Mouse (Mus musculus): ENCODE results near the gene Gdf15. TPM values are rescaled to one million over a fixed set of nuclear protein-coding genes. Genes with fewer than 3 reads are reported as not detected.
A peak's percentile ranks its signal among the peaks of the same experiment; 100 is the strongest.

Gdf15 gene
- polyA plus RNA-seq, 1 experiment = 0.19 TPM

DNA sequence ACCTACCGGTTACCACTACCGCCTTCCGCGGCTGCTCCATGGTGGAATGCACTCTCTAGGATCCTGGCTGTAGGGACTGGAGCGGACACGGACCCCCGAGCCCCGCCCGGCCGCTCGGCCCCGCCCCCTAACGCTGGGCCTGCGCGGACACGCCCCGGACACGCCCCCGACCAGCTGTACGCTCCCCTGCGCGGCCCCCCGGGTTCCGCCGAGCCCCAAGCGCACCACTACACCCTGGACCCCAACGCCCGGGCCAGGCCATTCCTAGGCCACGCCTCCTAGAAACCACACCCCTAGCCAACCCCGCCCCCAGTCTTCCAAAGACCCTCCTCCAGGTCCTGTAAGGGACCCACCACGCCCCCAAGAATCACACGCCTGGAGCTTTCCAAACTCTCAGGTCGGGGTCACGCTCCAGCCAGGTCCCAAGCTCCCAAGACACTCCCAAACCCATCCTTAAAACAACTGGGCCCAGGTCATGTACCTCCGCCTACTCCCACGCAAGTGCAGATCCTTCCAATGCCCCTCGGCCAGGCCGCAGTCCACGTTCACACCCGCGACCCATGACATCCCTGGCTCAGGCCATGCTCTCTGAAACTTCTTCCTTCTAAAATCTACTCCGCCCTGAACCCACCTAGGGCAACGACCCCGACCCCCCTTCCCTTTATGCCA is 27.5 kb upstream of the Gdf15 start:
- Histone ChIP-seq H3K27ac (ENCODE audit: insufficient read depth, low read length) (no peak overlapping the region), H3K4me1 (ENCODE audit: control insufficient read depth, insufficient read depth, low read length) (peaks cover 2% of the 10 kb centered on the region; the same call in 1 of the 2 replicates), H3K4me3 (ENCODE audit: insufficient read depth, low read length) (peak overlapping the region; percentile 63)
- TF ChIP-seq CTCF (IDR thresholded peaks at IDR 0.05; ENCODE audit: extremely low read depth, insufficient read depth, low read length) (no peak), POLR2A (IDR thresholded peaks at IDR 0.05; ENCODE audit: extremely low read depth, insufficient read depth, low read length) (peak; percentile 58; the same call in 1 of the 2 replicates)

- TF ChIP-seq POLR2A (IDR thresholded peaks at IDR 0.05; ENCODE audit: extremely low read depth, insufficient read depth, low read length) (no peak), CTCF (IDR thresholded peaks at IDR 0.05; ENCODE audit: extremely low read depth, insufficient read depth, low read length) (no peak)
- H3K27ac ChIP-seq (ENCODE audit: insufficient read depth, low read length) = no peak overlapping the region
- H3K4me1 ChIP-seq (ENCODE audit: control insufficient read depth, insufficient read depth, low read length) = peaks cover 2% of the 10 kb centered on the region; the same call in 1 of the 2 replicates
- H3K4me3 ChIP-seq (ENCODE audit: insufficient read depth, low read length) = peak overlapping the region; percentile 63
These were observed 26.8 kb upstream of the Gdf15 start for GRCm38 (mm10) chr8:70658897-70659603.

DNA sequence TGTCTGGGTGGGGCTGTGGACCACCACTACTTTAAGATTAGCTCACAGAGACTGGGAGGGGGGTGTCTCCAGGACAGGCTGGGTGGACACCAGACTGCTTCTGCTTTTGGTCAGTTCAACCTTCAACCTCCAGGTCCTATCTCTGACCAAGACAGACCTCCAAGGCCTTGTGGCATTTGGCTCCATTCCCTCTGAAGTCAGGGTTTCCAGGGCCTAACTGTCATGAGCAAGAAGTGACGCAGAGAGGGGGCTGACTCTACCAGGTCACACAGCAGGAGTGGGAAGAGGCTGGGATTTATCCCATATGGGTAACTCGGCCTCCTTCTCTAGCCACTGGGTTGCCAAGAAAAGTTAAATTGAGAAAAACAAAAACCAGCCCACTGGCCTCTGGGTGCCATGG is 25.5 kb upstream of the Gdf15 start:
- Histone ChIP-seq H3K27ac (ENCODE audit: insufficient read depth, low read length) (no peak overlapping the region), H3K4me3 (ENCODE audit: insufficient read depth, low read length) (no peak overlapping the region), H3K4me1 (ENCODE audit: control insufficient read depth, insufficient read depth, low read length) (peaks cover 2% of the 10 kb centered on the region)
- TF ChIP-seq CTCF (IDR thresholded peaks at IDR 0.05; ENCODE audit: extremely low read depth, insufficient read depth, low read length) = no peak
- TF ChIP-seq POLR2A (IDR thresholded peaks at IDR 0.05; ENCODE audit: extremely low read depth, insufficient read depth, low read length) = no peak

DNA sequence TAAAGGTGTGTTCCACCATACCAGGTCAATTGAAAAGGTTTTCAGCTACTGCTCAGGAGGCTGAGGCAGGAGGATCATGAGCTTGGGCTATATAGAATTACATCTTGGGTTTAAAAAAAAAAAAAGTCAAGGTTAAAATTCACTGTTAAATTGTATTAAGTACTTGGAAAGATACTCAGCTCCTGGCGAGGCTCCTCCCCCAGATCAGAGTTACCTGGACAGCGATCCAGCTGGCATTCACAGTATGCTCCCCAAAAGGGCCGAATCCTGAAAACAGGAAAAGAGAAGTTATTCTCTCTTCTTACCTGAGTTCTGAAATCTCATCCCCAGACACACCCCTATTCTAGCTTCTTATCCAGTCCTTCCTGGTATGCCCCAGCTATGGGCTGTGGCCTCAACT is 25.0 kb upstream of the Gdf15 start:
- Histone ChIP-seq H3K4me1 (ENCODE audit: control insufficient read depth, insufficient read depth, low read length) (peaks cover 2% of the 10 kb centered on the region), H3K4me3 (ENCODE audit: insufficient read depth, low read length) (no peak overlapping the region), H3K27ac (ENCODE audit: insufficient read depth, low read length) (no peak overlapping the region)
- TF ChIP-seq CTCF (IDR thresholded peaks at IDR 0.05; ENCODE audit: extremely low read depth, insufficient read depth, low read length) (no peak), POLR2A (IDR thresholded peaks at IDR 0.05; ENCODE audit: extremely low read depth, insufficient read depth, low read length) (no peak)

- no peak overlapping the region for H3K27ac ChIP-seq (ENCODE audit: insufficient read depth, low read length)
- no peak for TF ChIP-seq POLR2A (IDR thresholded peaks at IDR 0.05; ENCODE audit: extremely low read depth, insufficient read depth, low read length)
- TF ChIP-seq CTCF (IDR thresholded peaks at IDR 0.05; ENCODE audit: extremely low read depth, insufficient read depth, low read length) = no peak
- H3K4me3 ChIP-seq (ENCODE audit: insufficient read depth, low read length) = no peak overlapping the region
- peaks cover 2% of the 10 kb centered on the region for H3K4me1 ChIP-seq (ENCODE audit: control insufficient read depth, insufficient read depth, low read length)
These were observed 24.0 kb upstream of the Gdf15 start for GRCm38 (mm10) chr8:70656193-70656790.

GRCm38 (mm10) chr8:70655469-70655868 is 23.2 kb upstream of the Gdf15 start:
- Histone ChIP-seq H3K27ac (ENCODE audit: insufficient read depth, low read length) (no peak overlapping the region), H3K4me3 (ENCODE audit: insufficient read depth, low read length) (no peak overlapping the region), H3K4me1 (ENCODE audit: control insufficient read depth, insufficient read depth, low read length) (peaks cover 2% of the 10 kb centered on the region)
- TF ChIP-seq CTCF (IDR thresholded peaks at IDR 0.05; ENCODE audit: extremely low read depth, insufficient read depth, low read length) = no peak
- no peak for TF ChIP-seq POLR2A (IDR thresholded peaks at IDR 0.05; ENCODE audit: extremely low read depth, insufficient read depth, low read length)

DNA sequence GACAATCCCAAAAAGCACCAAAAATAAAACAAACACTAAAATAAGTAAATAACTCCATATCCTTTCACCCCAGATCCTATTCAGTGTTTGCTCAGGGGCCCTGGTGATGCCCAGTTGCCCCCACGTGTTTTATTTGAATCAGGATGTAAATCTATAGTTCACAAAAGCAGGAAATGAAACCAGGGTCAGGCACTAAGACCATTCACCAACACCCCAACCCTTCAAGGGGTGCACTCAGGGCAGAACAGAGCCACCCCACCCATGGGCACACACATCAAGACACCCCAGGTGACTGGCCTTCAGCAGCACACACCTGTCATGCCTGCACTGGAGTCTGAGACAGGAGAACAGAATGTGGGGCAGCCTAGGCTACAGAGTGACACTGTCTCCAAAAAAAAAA is 21.9 kb upstream of the Gdf15 start:
- Histone ChIP-seq H3K27ac (ENCODE audit: insufficient read depth, low read length) (no peak overlapping the region), H3K4me3 (ENCODE audit: insufficient read depth, low read length) (no peak overlapping the region), H3K4me1 (ENCODE audit: control insufficient read depth, insufficient read depth, low read length) (no peaks in the 10 kb centered on the region; the same call in 1 of the 2 replicates)
- no peak for TF ChIP-seq CTCF (IDR thresholded peaks at IDR 0.05; ENCODE audit: extremely low read depth, insufficient read depth, low read length)

GRCm38 (mm10) chr8:70653226-70653625 is 21.0 kb upstream of the Gdf15 start:
- no peak overlapping the region for H3K4me3 ChIP-seq (ENCODE audit: insufficient read depth, low read length)
- H3K27ac ChIP-seq (ENCODE audit: insufficient read depth, low read length) = no peak overlapping the region
- TF ChIP-seq CTCF (IDR thresholded peaks at IDR 0.05; ENCODE audit: extremely low read depth, insufficient read depth, low read length) = peak; percentile 70
- TF ChIP-seq POLR2A (IDR thresholded peaks at IDR 0.05; ENCODE audit: extremely low read depth, insufficient read depth, low read length) = no peak
- H3K4me1 ChIP-seq (ENCODE audit: control insufficient read depth, insufficient read depth, low read length) = no peaks in the 10 kb centered on the region; the same call in 1 of the 2 replicates

GRCm38 (mm10) chr8:70650351-70650750 is 18.1 kb upstream of the Gdf15 start:
- Histone ChIP-seq H3K4me1 (ENCODE audit: control insufficient read depth, insufficient read depth, low read length) (no peaks in the 10 kb centered on the region; the same call in 1 of the 2 replicates), H3K27ac (ENCODE audit: insufficient read depth, low read length) (no peak overlapping the region), H3K4me3 (ENCODE audit: insufficient read depth, low read length) (no peak overlapping the region)
- no peak for TF ChIP-seq POLR2A (IDR thresholded peaks at IDR 0.05; ENCODE audit: extremely low read depth, insufficient read depth, low read length)
- TF ChIP-seq CTCF (IDR thresholded peaks at IDR 0.05; ENCODE audit: extremely low read depth, insufficient read depth, low read length) = no peak
